Mouse (Mus musculus) forebrain, postnatal 0 days (tissue): ENCODE data around the gene Zdhhc15. TPM values are rescaled to one million over a fixed set of nuclear protein-coding genes. Genes with fewer than 3 reads are reported as not detected.

Source experiments
- ATAC-seq: fragments of 200-750 bp; cut with Nextera tagmentation; 2 replicates; pipeline ENCODE4 v1.8.0; 2017; ENCODE audit warnings: mild to moderate bottlenecking, moderate library complexity
- DNase-seq: peaks from one replicate; pipeline ENCODE4 v3.0.0-alpha.2; 2015
- H3K27ac ChIP-seq: fragments of 300-500 bp; sonication (generic); 2 replicates; pipeline ENCODE4 v1.5.1; 2014; ENCODE audit warnings: low read depth, mild to moderate bottlenecking, antibody characterized with exemption, low read length, moderate library complexity, mixed read lengths
- H3K27me3 ChIP-seq: fragments of 300-500 bp; sonication (generic); 2 replicates; pipeline ENCODE4 v1.6.1; 2014; ENCODE audit warnings: mild to moderate bottlenecking, low read length, mixed read lengths; ENCODE audit not compliant: insufficient read depth
- H3K36me3 ChIP-seq: fragments of 300-500 bp; sonication (generic); 2 replicates; pipeline ENCODE4 v1.6.1; 2014; ENCODE audit warnings: mild to moderate bottlenecking, moderate library complexity; ENCODE audit not compliant: insufficient read depth
- H3K4me1 ChIP-seq: fragments of 300-500 bp; sonication (generic); 2 replicates; pipeline ENCODE4 v1.6.1; 2014; ENCODE audit warnings: antibody characterized with exemption; ENCODE audit not compliant: insufficient read depth
- H3K4me2 ChIP-seq: fragments of 300-500 bp; sonication (generic); 2 replicates; pipeline ENCODE4 v1.6.1; 2014; ENCODE audit warnings: low read depth, mild to moderate bottlenecking, moderate library complexity
- H3K4me3 ChIP-seq: fragments of 300-500 bp; sonication (generic); 2 replicates; pipeline ENCODE4 v1.5.1; 2014; ENCODE audit warnings: low read depth, low read length, mixed read lengths
- H3K9ac ChIP-seq: fragments of 300-500 bp; sonication (generic); 2 replicates; pipeline ENCODE4 v1.6.1; 2014; ENCODE audit warnings: mild to moderate bottlenecking
- H3K9me3 ChIP-seq: fragments of 300-500 bp; sonication (generic); 2 replicates; pipeline ENCODE4 v1.6.1; 2016; ENCODE audit warnings: low read length
- CTCF ChIP-seq: sonication (generic); IDR thresholded peaks from 2 replicates; pipeline ENCODE4 v1.5.1; 2016; ENCODE audit warnings: antibody characterized with exemption, control low read depth, low read depth
- WGBS: fragments of 180-500 bp; shearing (Covaris S2); extraction: QIAGEN DNeasy Blood & Tissue Kit; methylation state at CpG from one replicate; pipeline ENCODE4 v1.1.7; 2014; 5-methylcytosine and 5-hydroxymethylcytosine counted together
- polyA plus RNA-seq: library from polyadenylated mRNA; unstranded; fragments of >200 nt; fragmentation: Nextera tagmentation; extraction: Ambion mirVana; gene quantifications from 2 replicates; pipeline ENCODE4 v1.2.1, GENCODE M21; 2015
- total RNA-seq: library from RNA; depleted of rRNA; stranded (reverse); fragments of >200 nt; gene quantifications from 2 replicates; pipeline ENCODE4 v1.2.3, GENCODE M21; 2014; rRNA removed

The Zdhhc15 gene
- total and polyA plus RNA-seq, 2 experiments from 2014 or later = 2.0 to 6.5 TPM

GRCm38 (mm10) chrX:104488870-104489467, 181.9 kb downstream of the Zdhhc15 start:
- H3K4me3 ChIP-seq = no peak overlapping the region
- TF ChIP-seq CTCF = no peak

GRCm38 (mm10) chrX:104488036-104488435, 182.8 kb downstream of the Zdhhc15 start:
- Histone ChIP-seq H3K4me2 (no peak overlapping the region), H3K4me3 (no peak overlapping the region), H3K9ac (no peak overlapping the region), H3K36me3 (no peaks in the 10 kb centered on the region), H3K27ac (no peak overlapping the region), H3K9me3 (no peaks in the 10 kb centered on the region), H3K27me3 (no peaks in the 10 kb centered on the region), H3K4me1 (no peaks in the 10 kb centered on the region)
- ATAC-seq (no peak), DNase-seq (no peak)
- WGBS = 76% methylated on average over 3 of the region's 3 CpGs
- no peak for TF ChIP-seq CTCF

More at GRCm38 (mm10) chrX:104488870-104489467, 181.9 kb downstream of the Zdhhc15 start:
- WGBS = 74% methylated on average over 4 of the region's 4 CpGs
- H3K27me3 ChIP-seq = no peaks in the 10 kb centered on the region
- no peak overlapping the region for H3K4me2 ChIP-seq
- no peaks in the 10 kb centered on the region for H3K9me3 ChIP-seq
- no peaks in the 10 kb centered on the region for H3K36me3 ChIP-seq
- no peaks in the 10 kb centered on the region for H3K4me1 ChIP-seq
- no peak for ATAC-seq
- no peak for DNase-seq
- no peak overlapping the region for H3K27ac ChIP-seq
- H3K9ac ChIP-seq = no peak overlapping the region

Other genes starting within 250 kb of the Zdhhc15 start
- gene Uprt, start 188.2 kb downstream of the Zdhhc15 start, total RNA-seq = 9.2 and 10.8 TPM in 2 replicates
- gene Uprt, start 188.2 kb downstream of the Zdhhc15 start, polyA plus RNA-seq = 0.53 and 0.91 TPM in 2 replicates
- gene Magee2, start 186.2 kb upstream of the Zdhhc15 start, total RNA-seq = 34.8 and 38.5 TPM in 2 replicates
- gene Magee2, start 186.2 kb upstream of the Zdhhc15 start, polyA plus RNA-seq = 12.2 and 30.6 TPM in 2 replicates